Mouse (Mus musculus) layer of hippocampus, postnatal 25 days (tissue): Measurements from ENCODE around the gene Prepl. TPM values are rescaled to one million over a fixed set of nuclear protein-coding genes. Genes with fewer than 3 reads are reported as not detected.
A peak's percentile ranks its signal among the peaks of the same experiment; 100 is the strongest.

ENCODE experiments used
- DNase-seq, 2 experiments: peaks; one replicate each; pipeline ENCODE4 v3.0.0; 2022; ENCODE audit warnings: mixed read lengths in 2 of 2, low spot score in 1 of 2; ENCODE audit errors: extremely low spot score in 1 of 2
- total RNA-seq, 2 experiments: library from RNA; stranded (reverse); gene quantifications; 2 replicates each; pipeline ENCODE4 v1.2.3; 2021

The Prepl gene
- total RNA-seq, 2 experiments from 2014 or later: 347 to 356 TPM

GRCm38 (mm10) chr17:85025151-85025550, 64.9 kb downstream of the Prepl start:
- no peak for DNase-seq

GRCm38 (mm10) chr17:85024237-85024636, 65.8 kb downstream of the Prepl start:
- no peak for DNase-seq

GRCm38 (mm10) chr17:85023247-85024167, 66.5 kb downstream of the Prepl start:
- peak in 1 of 2 experiments; percentile 61 for DNase-seq

- DNase-seq: no peak
Measured at GRCm38 (mm10) chr17:85020343-85020742, 69.7 kb downstream of the Prepl start.

GRCm38 (mm10) chr17:85018794-85019193, 71.2 kb downstream of the Prepl start:
- DNase-seq: no peak

- no peak for DNase-seq
Measured at GRCm38 (mm10) chr17:85018344-85018743, 71.7 kb downstream of the Prepl start.

GRCm38 (mm10) chr17:85014632-85015031, 75.4 kb downstream of the Prepl start:
- no peak for DNase-seq

GRCm38 (mm10) chr17:85013485-85013884, 76.6 kb downstream of the Prepl start:
- no peak for DNase-seq

Other genes with a start within 250 kb of the Prepl start
- gene Ppm1b, start 133.5 kb downstream of the Prepl start, total RNA-seq: 100 to 1,000 TPM; 126 to 129 TPM
- under 1 TPM in 1 of 2 experiments, not detected in 1; 0.12 TPM for gene Slc3a1, start 61.9 kb downstream of the Prepl start, total RNA-seq
- 10 to 100 TPM; 11.8 to 13.5 TPM for gene Camkmt, start 311 bp upstream of the Prepl start, total RNA-seq